Mouse (Mus musculus) lung, postnatal 25 days (tissue): Measurements from ENCODE around the gene Cacna1g.
"Not testable (repeated sequence)": the region's sequence is repeated elsewhere in the genome, so short reads cannot be mapped to it uniquely, and the experiment has no call there.

Experiments used
- DNase-seq: peaks from one replicate; pipeline ENCODE4 v3.0.0; 2022; ENCODE audit warnings: low spot score

Gene Cacna1g

GRCm38 (mm10) chr11:94402731-94403130, 71.3 kb downstream of the Cacna1g start:
- peak; percentile 56 for DNase-seq

GRCm38 (mm10) chr11:94402029-94402428, 72.0 kb downstream of the Cacna1g start:
- not testable (repeated sequence) for DNase-seq

- DNase-seq: no peak
Measured at GRCm38 (mm10) chr11:94400996-94401395, 73.0 kb downstream of the Cacna1g start.

GRCm38 (mm10) chr11:94394107-94394506, 79.9 kb downstream of the Cacna1g start:
- no peak for DNase-seq

GRCm38 (mm10) chr11:94393490-94393889, 80.5 kb downstream of the Cacna1g start:
- not testable (repeated sequence) for DNase-seq

GRCm38 (mm10) chr11:94392672-94393109, 81.3 kb downstream of the Cacna1g start, which contains the start of gene Abcc3:
Gene Abcc3, minus strand, starts transcription at chr11:94392997.
- DNase-seq: peak; percentile 79

- no peak for DNase-seq
Measured at GRCm38 (mm10) chr11:94391661-94392060, 82.3 kb downstream of the Cacna1g start.

- DNase-seq: no peak
Measured at GRCm38 (mm10) chr11:94390825-94391224, 83.2 kb downstream of the Cacna1g start.

- DNase-seq: no peak
Measured at GRCm38 (mm10) chr11:94389724-94390396, 84.1 kb downstream of the Cacna1g start.

- DNase-seq: no peak
Measured at GRCm38 (mm10) chr11:94389021-94389420, 85.0 kb downstream of the Cacna1g start.

- DNase-seq: no peak
Measured at GRCm38 (mm10) chr11:94387756-94388155, 86.2 kb downstream of the Cacna1g start.

GRCm38 (mm10) chr11:94385977-94386771, 87.8 kb downstream of the Cacna1g start:
- DNase-seq: peak; percentile 71

- no peak for DNase-seq
Measured at GRCm38 (mm10) chr11:94379736-94380135, 94.3 kb downstream of the Cacna1g start.

GRCm38 (mm10) chr11:94379061-94379460, 94.9 kb downstream of the Cacna1g start:
- no peak for DNase-seq

GRCm38 (mm10) chr11:94374276-94374948, 99.6 kb downstream of the Cacna1g start:
- no peak for DNase-seq

GRCm38 (mm10) chr11:94370809-94371208, 103.2 kb downstream of the Cacna1g start:
- DNase-seq: peak; percentile 54

GRCm38 (mm10) chr11:94369981-94370380, 104.0 kb downstream of the Cacna1g start:
- no peak for DNase-seq

GRCm38 (mm10) chr11:94365340-94365739, 108.7 kb downstream of the Cacna1g start:
- peak; percentile 80 for DNase-seq

- no peak for DNase-seq
Measured at GRCm38 (mm10) chr11:94363690-94364089, 110.3 kb downstream of the Cacna1g start.

GRCm38 (mm10) chr11:94362101-94362500, 111.9 kb downstream of the Cacna1g start:
- DNase-seq: no peak

GRCm38 (mm10) chr11:94361166-94361870, 112.7 kb downstream of the Cacna1g start:
- DNase-seq: no peak

- no peak for DNase-seq
Measured at GRCm38 (mm10) chr11:94359168-94359567, 114.8 kb downstream of the Cacna1g start.
